Mouse (Mus musculus): ENCODE data around the gene Dlg5. TPM values are rescaled to one million over a fixed set of nuclear protein-coding genes. Genes with fewer than 3 reads are reported as not detected.

Gene Dlg5
- polyA plus RNA-seq, 1 experiment from 2014 or later = 31.5 TPM

DNA sequence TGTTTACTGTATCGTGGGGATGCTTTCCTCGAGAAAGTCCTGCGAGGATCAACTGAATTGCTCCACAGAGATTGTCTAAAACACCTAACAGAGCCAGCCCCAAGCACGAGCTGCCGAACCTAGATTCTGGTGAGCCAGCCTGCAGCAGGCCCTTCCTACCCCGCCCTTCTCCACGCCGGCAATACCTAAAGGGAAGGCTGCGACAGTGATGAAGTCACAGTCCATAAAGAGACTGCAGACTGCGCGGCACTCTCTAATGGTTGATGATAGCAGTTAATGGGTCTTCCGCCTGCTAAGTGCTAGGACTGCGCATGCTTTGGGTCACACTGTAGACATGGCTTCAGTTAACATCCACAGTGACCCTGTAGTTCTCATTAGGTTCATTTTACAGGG lies 38.4 kb downstream of the Dlg5 start:
- H3K9ac ChIP-seq = no peak overlapping the region
- no peaks in the 10 kb centered on the region for H3K9me3 ChIP-seq
- no peak overlapping the region for H3K4me2 ChIP-seq (replicated peaks)
- H3K27me3 ChIP-seq = no peaks in the 10 kb centered on the region
- peaks cover 68% of the 10 kb centered on the region for H3K4me1 ChIP-seq
- WGBS = 29% methylated on average over 13 of the region's 13 CpGs
- H3K4me3 ChIP-seq = no peak overlapping the region
- ATAC-seq (ENCODE audit: low FRiP score, low read depth) = no peak
- no peaks in the 10 kb centered on the region for H3K36me3 ChIP-seq
- 0 out of 2 replicates have a peak overlapping the region, but pooled peaks have one; percentile 15 for H3K27ac ChIP-seq

DNA sequence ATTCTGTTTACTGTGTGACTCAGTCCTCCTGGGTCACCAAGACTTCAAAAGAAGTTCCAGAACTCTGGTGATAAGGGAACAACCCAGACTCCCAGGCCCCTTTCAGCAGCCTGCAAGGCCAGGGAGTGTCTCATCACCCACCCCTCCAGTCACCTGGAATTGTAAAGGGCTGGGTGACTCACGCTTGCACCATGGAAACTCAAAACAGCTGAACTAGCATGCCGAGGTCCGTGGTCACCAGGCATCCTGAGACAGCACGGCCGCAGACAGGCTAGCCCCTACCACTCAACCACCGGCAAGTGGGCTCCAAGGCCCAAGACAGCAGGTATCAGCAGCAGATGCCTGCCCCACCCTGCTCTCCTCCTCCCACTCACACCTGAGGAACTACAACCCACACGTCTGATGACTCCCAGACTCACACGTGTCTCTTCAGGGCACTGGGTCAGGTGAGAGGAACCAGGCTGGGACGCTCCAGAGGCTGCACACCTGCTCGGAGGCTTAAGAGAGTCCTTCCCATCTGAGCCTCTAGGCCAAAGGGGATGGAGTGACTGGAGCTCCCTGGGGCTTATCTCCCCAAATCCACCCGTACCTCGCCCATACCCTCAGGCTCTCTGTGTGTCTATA lies 38.9 kb downstream of the Dlg5 start:
- Histone ChIP-seq H3K27me3 (no peaks in the 10 kb centered on the region), H3K9ac (no peak overlapping the region), H3K4me1 (peaks cover 62% of the 10 kb centered on the region), H3K4me3 (no peak overlapping the region), H3K27ac (0 out of 2 replicates have a peak overlapping the region, but pooled peaks have one; percentile 15), H3K36me3 (peaks cover 3% of the 10 kb centered on the region), H3K9me3 (no peaks in the 10 kb centered on the region), H3K4me2 (replicated peaks) (no peak overlapping the region)
- 34% methylated on average over 12 of the region's 12 CpGs for WGBS
- no peak for ATAC-seq (ENCODE audit: low FRiP score, low read depth)

DNA sequence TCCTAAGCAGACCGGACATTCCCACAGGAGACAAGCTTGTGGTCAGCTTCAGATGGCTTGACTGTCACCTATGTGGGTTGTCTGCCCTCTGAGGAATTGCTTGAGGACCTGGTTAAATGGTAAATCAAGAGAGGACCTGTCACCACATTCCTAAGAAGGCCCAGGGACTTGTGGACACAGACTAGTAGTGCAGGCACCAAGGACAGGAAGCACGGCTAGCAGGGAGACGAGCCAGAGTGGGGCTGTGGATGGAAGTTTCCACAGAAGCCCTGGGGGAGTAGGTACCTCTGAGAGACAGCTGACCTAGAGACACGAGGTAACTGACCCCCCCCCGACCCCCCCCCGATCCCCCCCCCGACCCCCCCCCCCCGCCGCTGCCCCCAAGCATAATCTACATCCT lies 39.4 kb downstream of the Dlg5 start:
- peaks cover 60% of the 10 kb centered on the region for H3K4me1 ChIP-seq
- H3K36me3 ChIP-seq = peaks cover 8% of the 10 kb centered on the region
- no peak overlapping the region for H3K4me3 ChIP-seq
- no peak for ATAC-seq (ENCODE audit: low FRiP score, low read depth)
- no peak overlapping the region for H3K9ac ChIP-seq
- H3K9me3 ChIP-seq = no peaks in the 10 kb centered on the region
- WGBS = 21% methylated on average over 7 of the region's 9 CpGs
- no peak overlapping the region for H3K4me2 ChIP-seq (replicated peaks)
- H3K27ac ChIP-seq = no peak overlapping the region
- H3K27me3 ChIP-seq = no peaks in the 10 kb centered on the region

DNA sequence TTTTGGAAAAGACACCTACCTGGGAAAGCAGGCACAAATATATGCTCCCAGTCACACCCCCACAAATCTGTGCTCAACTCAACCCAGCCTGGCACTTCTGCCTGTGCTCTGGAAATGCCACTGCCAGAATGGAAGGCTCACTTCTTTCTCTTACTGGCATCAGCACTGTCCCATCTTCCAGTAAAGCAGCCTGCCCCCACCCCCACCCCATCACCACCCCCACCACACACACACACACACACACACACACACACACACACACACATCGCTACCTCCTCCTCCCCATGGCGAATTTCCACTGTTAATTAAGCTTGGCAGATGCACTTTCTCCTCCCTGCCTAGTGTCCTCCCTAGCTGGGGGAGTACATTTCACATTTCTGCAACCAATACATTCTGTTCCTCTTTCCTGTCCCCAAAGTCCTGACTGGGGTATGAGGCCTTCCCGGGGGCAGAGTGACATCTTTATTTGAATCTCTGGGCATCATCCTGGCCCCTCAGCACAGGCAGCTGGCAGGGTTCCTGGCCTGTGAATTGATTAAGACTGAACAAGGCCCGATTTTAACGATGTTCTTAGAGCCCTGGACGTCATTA lies 40.3 kb downstream of the Dlg5 start:
- H3K9me3 ChIP-seq = no peaks in the 10 kb centered on the region
- peaks cover 51% of the 10 kb centered on the region for H3K4me1 ChIP-seq
- H3K4me2 ChIP-seq (replicated peaks) = no peak overlapping the region
- no peak for ATAC-seq (ENCODE audit: low FRiP score, low read depth)
- WGBS = 35% methylated on average over 6 of the region's 6 CpGs
- no peak overlapping the region for H3K4me3 ChIP-seq
- no peaks in the 10 kb centered on the region for H3K27me3 ChIP-seq
- H3K27ac ChIP-seq = no peak overlapping the region
- H3K9ac ChIP-seq = no peak overlapping the region
- H3K36me3 ChIP-seq = peaks cover 18% of the 10 kb centered on the region

DNA sequence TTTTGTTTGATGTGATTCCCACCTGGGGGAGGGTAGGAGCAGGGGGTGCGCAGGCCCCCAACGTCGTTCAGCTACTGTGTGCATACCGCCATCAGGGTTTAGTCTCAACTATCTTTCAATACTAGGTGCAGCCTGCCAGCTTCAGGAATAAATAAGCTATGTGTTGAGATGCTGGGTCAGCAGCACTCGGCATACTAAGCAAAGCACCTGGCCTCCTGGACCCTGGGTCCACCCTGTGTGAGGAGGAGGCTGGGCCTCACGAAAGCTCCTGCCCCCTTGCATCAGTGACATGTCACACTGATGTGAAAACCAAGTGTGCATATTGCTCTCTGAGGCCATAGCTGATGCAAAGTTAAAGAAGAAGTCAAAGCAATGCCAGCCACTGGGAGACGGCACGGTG lies 42.5 kb downstream of the Dlg5 start:
- ATAC-seq (ENCODE audit: low FRiP score, low read depth) = no peak
- Histone ChIP-seq H3K4me3 (no peak overlapping the region), H3K4me2 (replicated peaks) (no peak overlapping the region), H3K27me3 (no peaks in the 10 kb centered on the region), H3K4me1 (peaks cover 42% of the 10 kb centered on the region), H3K36me3 (peaks cover 30% of the 10 kb centered on the region), H3K9me3 (no peaks in the 10 kb centered on the region), H3K27ac (no peak overlapping the region), H3K9ac (no peak overlapping the region)
- WGBS = 89% methylated on average over 8 of the region's 8 CpGs

DNA sequence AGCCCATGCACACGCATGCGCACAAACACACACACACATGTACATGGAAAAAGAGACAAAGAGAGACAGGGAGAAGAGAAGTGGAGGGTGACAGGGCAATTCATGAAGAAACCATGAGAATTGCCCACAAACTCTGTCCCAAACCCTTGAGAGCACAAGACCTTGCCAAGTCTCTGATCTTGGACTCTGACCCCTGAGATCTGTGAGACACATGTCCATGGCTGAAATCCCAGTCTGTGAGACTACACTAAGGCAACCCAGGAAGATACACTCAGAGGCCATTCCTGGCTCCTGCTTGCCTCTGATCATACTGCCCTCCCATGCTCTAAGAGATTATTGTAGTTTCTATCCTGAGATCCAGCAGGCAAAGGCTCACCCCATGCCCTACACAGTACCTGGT lies 44.9 kb downstream of the Dlg5 start:
- Histone ChIP-seq H3K27ac (no peak overlapping the region), H3K9me3 (no peaks in the 10 kb centered on the region), H3K4me2 (replicated peaks) (no peak overlapping the region), H3K9ac (no peak overlapping the region), H3K4me1 (peaks cover 33% of the 10 kb centered on the region), H3K4me3 (no peak overlapping the region), H3K27me3 (no peaks in the 10 kb centered on the region), H3K36me3 (peaks cover 36% of the 10 kb centered on the region)
- no peak for ATAC-seq (ENCODE audit: low FRiP score, low read depth)
- 90% methylated on average over 2 of the region's 2 CpGs for WGBS

DNA sequence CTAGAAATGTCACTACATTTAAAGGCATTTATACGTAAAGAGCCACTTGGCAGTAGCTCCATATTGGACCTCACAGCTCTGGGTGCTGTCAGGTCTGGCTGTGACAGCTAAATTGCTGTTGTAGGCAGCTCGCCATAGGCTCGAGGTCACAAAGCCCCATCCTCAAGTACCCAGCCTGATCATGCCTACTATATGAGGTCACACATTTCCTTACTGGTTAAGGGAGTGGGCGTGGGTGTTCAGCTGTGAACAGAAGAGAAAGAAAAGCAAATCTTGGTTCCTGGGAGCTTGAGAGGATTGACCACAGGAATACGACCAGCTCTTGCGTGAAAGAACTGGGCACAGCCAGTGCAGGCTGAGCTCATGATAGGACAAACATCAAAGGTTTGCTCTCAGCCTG lies 46.0 kb downstream of the Dlg5 start:
- H3K9ac ChIP-seq = no peak overlapping the region
- H3K27ac ChIP-seq = no peak overlapping the region
- no peak overlapping the region for H3K4me2 ChIP-seq (replicated peaks)
- no peaks in the 10 kb centered on the region for H3K9me3 ChIP-seq
- no peak overlapping the region for H3K4me3 ChIP-seq
- WGBS = 82% methylated on average over 6 of the region's 6 CpGs
- H3K36me3 ChIP-seq = peaks cover 36% of the 10 kb centered on the region
- H3K4me1 ChIP-seq = peaks cover 26% of the 10 kb centered on the region
- H3K27me3 ChIP-seq = no peaks in the 10 kb centered on the region
- ATAC-seq (ENCODE audit: low FRiP score, low read depth) = no peak

DNA sequence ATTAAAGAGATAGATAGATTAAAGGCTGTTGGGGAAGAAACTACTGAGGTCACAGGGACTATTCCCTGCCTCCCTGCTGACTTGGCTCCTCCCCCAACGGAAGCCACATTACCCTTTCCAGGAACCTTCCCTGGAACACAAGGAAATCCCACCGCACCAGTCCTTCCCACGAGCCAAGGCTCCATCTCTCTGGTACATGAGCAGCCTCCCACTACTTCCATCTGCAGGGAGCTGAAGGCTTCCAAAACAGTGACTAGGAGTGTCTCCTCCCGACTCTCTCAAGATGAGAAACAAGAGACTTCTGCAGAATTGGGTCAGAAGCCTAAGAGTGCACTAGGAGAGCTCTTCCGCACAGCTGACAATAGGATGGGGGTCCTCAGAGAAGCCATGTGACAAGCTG lies 47.9 kb downstream of the Dlg5 start:
- Histone ChIP-seq H3K9ac (no peak overlapping the region), H3K9me3 (no peaks in the 10 kb centered on the region), H3K4me1 (peaks cover 18% of the 10 kb centered on the region), H3K27me3 (no peaks in the 10 kb centered on the region), H3K36me3 (peaks cover 41% of the 10 kb centered on the region), H3K27ac (no peak overlapping the region), H3K4me3 (no peak overlapping the region), H3K4me2 (replicated peaks) (no peak overlapping the region)
- no peak for ATAC-seq (ENCODE audit: low FRiP score, low read depth)
- 79% methylated on average over 5 of the region's 5 CpGs for WGBS

DNA sequence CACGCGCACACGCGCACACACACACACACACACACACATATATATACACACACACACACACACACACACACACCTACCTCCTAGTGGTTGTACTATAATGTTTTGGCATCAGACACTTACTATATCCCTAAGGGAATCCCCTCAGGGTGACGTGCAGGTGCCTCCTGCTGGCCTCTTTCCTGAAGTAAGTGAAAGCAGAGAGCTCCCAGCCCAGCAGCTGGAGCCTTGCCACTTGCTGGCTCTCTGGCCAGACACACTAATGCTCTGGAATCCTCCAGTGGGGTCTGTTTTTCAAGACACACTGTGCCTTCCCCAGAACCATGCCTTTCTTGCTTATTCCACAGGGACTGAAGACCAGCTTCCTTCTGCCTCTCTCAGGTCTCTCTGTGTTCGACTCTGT lies 48.8 kb downstream of the Dlg5 start:
- H3K36me3 ChIP-seq = peaks cover 46% of the 10 kb centered on the region
- H3K4me3 ChIP-seq = no peak overlapping the region
- H3K9ac ChIP-seq = no peak overlapping the region
- H3K27ac ChIP-seq = no peak overlapping the region
- H3K9me3 ChIP-seq = no peaks in the 10 kb centered on the region
- peak; percentile 28; the same call in 1 of the 2 replicates for ATAC-seq (ENCODE audit: low FRiP score, low read depth)
- no peaks in the 10 kb centered on the region for H3K27me3 ChIP-seq
- WGBS = 74% methylated on average over 6 of the region's 6 CpGs
- H3K4me1 ChIP-seq = peaks cover 18% of the 10 kb centered on the region
- H3K4me2 ChIP-seq (replicated peaks) = no peak overlapping the region

DNA sequence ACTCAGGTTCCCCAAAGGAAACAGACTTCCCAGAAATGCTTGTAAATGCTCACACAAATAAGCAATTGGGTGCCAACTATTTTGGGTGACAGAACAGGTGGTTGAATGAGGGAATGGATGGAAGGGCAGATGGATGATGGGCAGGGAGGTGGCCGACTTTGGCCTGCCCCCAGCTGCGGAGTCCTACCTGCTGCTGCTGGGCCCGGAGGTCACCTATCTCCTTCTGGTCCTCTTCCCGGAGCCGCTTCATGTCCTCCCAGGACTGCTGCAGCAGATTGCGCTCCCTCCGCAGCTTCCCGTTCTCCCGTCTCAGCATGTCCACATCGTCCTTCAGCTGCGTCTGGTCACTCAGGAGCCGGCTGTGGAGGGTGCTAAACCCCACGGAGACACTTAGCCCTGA lies 55.6 kb downstream of the Dlg5 start:
- no peak overlapping the region for H3K27ac ChIP-seq
- ATAC-seq (ENCODE audit: low FRiP score, low read depth) = no peak
- H3K9me3 ChIP-seq = no peaks in the 10 kb centered on the region
- H3K4me1 ChIP-seq = peaks cover 8% of the 10 kb centered on the region; the same call in 1 of the 2 replicates
- no peak overlapping the region for H3K4me3 ChIP-seq
- 90% methylated on average over 13 of the region's 13 CpGs for WGBS
- no peaks in the 10 kb centered on the region for H3K27me3 ChIP-seq
- H3K9ac ChIP-seq = no peak overlapping the region
- no peak overlapping the region for H3K4me2 ChIP-seq (replicated peaks)
- peaks cover 58% of the 10 kb centered on the region for H3K36me3 ChIP-seq

DNA sequence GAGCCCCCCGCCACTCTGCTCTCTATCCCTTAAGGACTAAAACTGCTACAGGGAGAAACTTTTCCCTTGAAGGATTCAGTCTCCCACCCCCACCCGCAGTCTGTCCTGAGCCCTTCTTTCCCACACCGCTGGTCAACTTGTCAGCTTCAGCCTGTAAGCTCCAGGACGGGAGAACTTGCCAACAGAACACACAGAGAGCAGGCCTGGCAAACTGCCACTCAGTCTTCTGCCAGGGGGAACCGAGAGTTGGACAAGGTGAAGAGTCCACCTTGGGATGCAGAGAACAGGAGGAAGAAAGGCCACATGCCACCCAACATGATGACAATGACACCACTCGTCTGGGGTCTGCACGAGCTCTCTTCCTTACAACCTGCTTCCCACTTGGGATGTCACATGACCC lies 56.1 kb downstream of the Dlg5 start:
- no peaks in the 10 kb centered on the region for H3K9me3 ChIP-seq
- no peaks in the 10 kb centered on the region for H3K27me3 ChIP-seq
- H3K4me3 ChIP-seq = no peak overlapping the region
- no peak overlapping the region for H3K4me2 ChIP-seq (replicated peaks)
- no peak overlapping the region for H3K9ac ChIP-seq
- no peak overlapping the region for H3K27ac ChIP-seq
- H3K4me1 ChIP-seq = peaks cover 8% of the 10 kb centered on the region; the same call in 1 of the 2 replicates
- ATAC-seq (ENCODE audit: low FRiP score, low read depth) = no peak
- 72% methylated on average over 7 of the region's 7 CpGs for WGBS
- peaks cover 58% of the 10 kb centered on the region for H3K36me3 ChIP-seq

DNA sequence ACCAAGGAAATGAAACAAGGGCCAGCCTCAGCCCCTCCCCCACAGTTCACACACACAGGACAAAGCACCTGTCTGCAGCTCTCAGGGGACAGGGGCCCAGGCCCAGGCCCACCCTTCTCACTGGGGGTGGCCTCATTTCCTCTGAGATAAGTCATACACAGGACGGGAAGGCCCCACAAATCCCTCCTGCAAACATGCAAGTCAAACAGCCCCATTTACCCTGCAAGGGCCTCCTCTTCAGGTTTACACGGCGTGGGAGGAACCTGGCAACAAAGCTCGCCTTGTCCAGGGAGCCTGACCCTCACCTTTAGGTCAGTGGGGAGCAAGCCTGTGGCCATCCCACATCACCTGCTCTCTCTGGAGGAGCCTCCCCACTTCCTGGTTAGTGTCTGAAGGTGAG lies 60.2 kb downstream of the Dlg5 start:
- H3K9ac ChIP-seq = no peak overlapping the region
- WGBS = 62% methylated on average over 4 of the region's 4 CpGs
- peaks cover 31% of the 10 kb centered on the region for H3K36me3 ChIP-seq
- ATAC-seq (ENCODE audit: low FRiP score, low read depth) = no peak
- H3K4me3 ChIP-seq = no peak overlapping the region
- no peaks in the 10 kb centered on the region for H3K9me3 ChIP-seq
- H3K27ac ChIP-seq = no peak overlapping the region
- no peaks in the 10 kb centered on the region for H3K27me3 ChIP-seq
- no peak overlapping the region for H3K4me2 ChIP-seq (replicated peaks)
- peaks cover 13% of the 10 kb centered on the region for H3K4me1 ChIP-seq

DNA sequence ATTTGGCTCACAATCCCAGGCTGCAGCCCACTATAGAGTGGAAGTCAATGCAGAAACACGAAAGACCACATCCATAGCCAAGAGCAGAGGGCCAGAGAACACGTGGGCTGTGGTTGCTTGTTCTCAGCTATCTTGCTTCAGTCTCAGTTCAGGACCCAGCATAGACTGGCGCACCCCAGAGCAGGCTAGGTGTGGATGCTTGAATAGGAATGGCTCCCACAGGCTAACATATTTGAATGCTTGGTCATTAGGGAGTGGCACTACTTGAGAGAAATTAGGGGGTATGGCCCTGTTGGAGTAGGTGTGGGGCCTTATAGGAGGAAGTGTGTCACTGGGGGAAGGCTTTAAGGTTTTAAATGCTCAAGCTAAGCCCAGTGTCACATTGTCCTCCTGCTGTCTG lies 62.8 kb downstream of the Dlg5 start:
- ATAC-seq (ENCODE audit: low FRiP score, low read depth) = no peak
- H3K9ac ChIP-seq = no peak overlapping the region
- no peaks in the 10 kb centered on the region for H3K27me3 ChIP-seq
- H3K9me3 ChIP-seq = no peaks in the 10 kb centered on the region
- H3K4me1 ChIP-seq = peaks cover 15% of the 10 kb centered on the region
- H3K4me2 ChIP-seq (replicated peaks) = no peak overlapping the region
- H3K4me3 ChIP-seq = no peak overlapping the region
- peak overlapping the region; percentile 2; the same call in 1 of the 2 replicates for H3K27ac ChIP-seq
- H3K36me3 ChIP-seq = peaks cover 13% of the 10 kb centered on the region
- 80% methylated on average over 3 of the region's 3 CpGs for WGBS
